Mouse (Mus musculus) embryonic fibroblast, embryonic 13.5 days (primary cell): ENCODE results near the gene Sult4a1.

Source experiments
- CTCF ChIP-seq: IDR thresholded peaks from 2 replicates; pipeline ENCODE4 v1.5.1; 2011; ENCODE audit warnings: mild to moderate bottlenecking, control low read depth, low read length, moderate library complexity, borderline replicate concordance; ENCODE audit not compliant: insufficient read depth
- POLR2A ChIP-seq: IDR thresholded peaks from 2 replicates; pipeline ENCODE4 v1.6.1; 2011; ENCODE audit warnings: low read depth, mild to moderate bottlenecking, control low read depth, low read length, moderate library complexity

- TF ChIP-seq POLR2A: no peak
- TF ChIP-seq CTCF: no peak
Measured at GRCm38 (mm10) chr15:84140109-84140508, 34.6 kb upstream of the Sult4a1 start.
